Mouse (Mus musculus) kidney, postnatal 0 days (tissue): ENCODE measurements around the gene Cpt2. TPM values are rescaled to one million over a fixed set of nuclear protein-coding genes. Genes with fewer than 3 reads are reported as not detected.

Experiments
- ATAC-seq: fragments of 200-750 bp; cut with Nextera tagmentation; replicated peaks from 2 replicates; pipeline ENCODE4 v1.8.0; 2017; ENCODE audit warnings: low read depth, moderate number of reproducible peaks, moderate TSS enrichment, moderate library complexity; ENCODE audit not compliant: low FRiP score
- DNase-seq: peaks from one replicate; pipeline ENCODE4 v3.0.0-alpha.2; 2016; ENCODE audit warnings: low spot score
- H3K27ac ChIP-seq: fragments of 300-500 bp; sonication (generic); 2 replicates; pipeline ENCODE4 v1.5.1; 2014; ENCODE audit warnings: mild to moderate bottlenecking
- H3K27me3 ChIP-seq: fragments of 300-500 bp; sonication (generic); 2 replicates; pipeline ENCODE4 v1.6.1; 2014; ENCODE audit warnings: low read length, mixed read lengths; ENCODE audit not compliant: insufficient read depth
- H3K36me3 ChIP-seq: fragments of 300-500 bp; sonication (generic); 2 replicates; pipeline ENCODE4 v1.6.1; 2014; ENCODE audit warnings: low read length, mixed read lengths; ENCODE audit not compliant: insufficient read depth
- H3K4me1 ChIP-seq: fragments of 300-500 bp; sonication (generic); replicated peaks from 2 replicates; pipeline ENCODE4 v1.6.1; 2014; ENCODE audit warnings: antibody characterized with exemption, low read length, mixed read lengths; ENCODE audit not compliant: insufficient read depth
- H3K4me2 ChIP-seq: fragments of 300-500 bp; sonication (generic); 2 replicates; pipeline ENCODE4 v1.6.1; 2014; ENCODE audit warnings: mild to moderate bottlenecking, low read length, moderate library complexity, mixed read lengths
- H3K4me3 ChIP-seq: fragments of 300-500 bp; sonication (generic); replicated peaks from 2 replicates; pipeline ENCODE4 v1.5.1; 2014; ENCODE audit warnings: low read depth, low read length
- H3K9ac ChIP-seq: fragments of 300-500 bp; sonication (generic); 2 replicates; pipeline ENCODE4 v1.6.1; 2014; ENCODE audit warnings: low read depth, low read length
- H3K9me3 ChIP-seq: fragments of 300-500 bp; sonication (generic); replicated peaks from 2 replicates; pipeline ENCODE4 v1.6.1; 2016; ENCODE audit warnings: low read length, inconsistent platforms, mixed read lengths
- CTCF ChIP-seq: IDR thresholded peaks from 2 replicates; pipeline ENCODE4 v1.5.1; 2016; ENCODE audit warnings: antibody characterized with exemption, low read depth, mild to moderate bottlenecking, moderate library complexity
- WGBS: fragments of 180-500 bp; shearing (Covaris S2); extraction: QIAGEN DNeasy Blood & Tissue Kit; methylation state at CpG from one replicate; pipeline ENCODE4 v1.1.7; 2014; 5-methylcytosine and 5-hydroxymethylcytosine counted together
- polyA plus RNA-seq: library from polyadenylated mRNA; unstranded; fragments of >200 nt; fragmentation: Nextera tagmentation; extraction: Ambion mirVana; gene quantifications from 2 replicates; pipeline ENCODE4 v1.2.1, GENCODE M21; 2015

Gene Cpt2
- polyA plus RNA-seq, 1 experiment from 2014 or later, result 82.8 TPM

- Histone ChIP-seq H3K4me2 (no peak overlapping the region), H3K27me3 (no peaks in the 10 kb centered on the region), H3K27ac (no peak overlapping the region), H3K9ac (no peak overlapping the region), H3K4me3 (no peak overlapping the region), H3K9me3 (no peaks in the 10 kb centered on the region), H3K36me3 (no peaks in the 10 kb centered on the region), H3K4me1 (no peaks in the 10 kb centered on the region)
- ATAC-seq (no peak), DNase-seq (no peak)
- no peak for TF ChIP-seq CTCF
- WGBS, result 63% methylated on average over 2 of the region's 2 CpGs
Measured at GRCm38 (mm10) chr4:107938124-107938523, 14.7 kb upstream of the Cpt2 start.

- no peaks in the 10 kb centered on the region for H3K4me1 ChIP-seq
- DNase-seq, result peak; percentile 96
- whole genome bisulfite sequencing, result 13% methylated on average over 6 of the region's 6 CpGs
Measured at GRCm38 (mm10) chr4:107937338-107937737, 13.9 kb upstream of the Cpt2 start.

DNA sequence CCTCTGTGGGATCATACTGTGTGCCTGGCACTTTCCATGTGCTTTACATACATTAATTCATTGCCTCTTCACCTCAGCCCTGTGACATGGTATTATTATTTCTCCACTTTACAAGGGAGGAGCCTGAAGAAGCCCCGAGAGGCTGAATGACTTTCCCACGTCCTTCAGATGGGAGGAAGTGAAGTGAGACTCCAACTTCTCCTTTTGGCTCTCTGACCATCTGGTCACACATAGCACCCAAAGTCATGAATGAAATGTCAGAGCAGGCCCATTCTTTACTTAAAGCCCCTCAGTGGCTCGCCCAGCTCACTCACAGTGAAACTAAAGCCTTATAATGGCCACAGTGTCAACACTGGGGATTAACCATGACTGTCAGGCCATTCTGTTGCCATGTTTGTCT lies 11.8 kb upstream of the Cpt2 start:
- no peak for TF ChIP-seq CTCF
- WGBS, result 40% methylated on average over 3 of the region's 3 CpGs
- H3K4me1 ChIP-seq, result no peaks in the 10 kb centered on the region
- no peaks in the 10 kb centered on the region for H3K27me3 ChIP-seq
- H3K9me3 ChIP-seq, result no peaks in the 10 kb centered on the region
- DNase-seq, result no peak
- ATAC-seq, result no peak
- H3K9ac ChIP-seq, result no peak overlapping the region
- H3K4me2 ChIP-seq, result no peak overlapping the region
- no peak overlapping the region for H3K27ac ChIP-seq
- H3K4me3 ChIP-seq, result no peak overlapping the region
- no peaks in the 10 kb centered on the region for H3K36me3 ChIP-seq

More at GRCm38 (mm10) chr4:107937338-107937737, 13.9 kb upstream of the Cpt2 start:
- peak overlapping the region; percentile 36; the same call in 1 of the 2 replicates for H3K27ac ChIP-seq
- no peak overlapping the region for H3K9ac ChIP-seq
- no peak overlapping the region; the same call in 1 of the 2 replicates for H3K4me2 ChIP-seq
- peak; percentile 75 for ATAC-seq
- H3K4me3 ChIP-seq, result no peak overlapping the region
- H3K36me3 ChIP-seq, result no peaks in the 10 kb centered on the region
- H3K9me3 ChIP-seq, result no peaks in the 10 kb centered on the region
- TF ChIP-seq CTCF, result peak; percentile 83
- H3K27me3 ChIP-seq, result no peaks in the 10 kb centered on the region

DNA sequence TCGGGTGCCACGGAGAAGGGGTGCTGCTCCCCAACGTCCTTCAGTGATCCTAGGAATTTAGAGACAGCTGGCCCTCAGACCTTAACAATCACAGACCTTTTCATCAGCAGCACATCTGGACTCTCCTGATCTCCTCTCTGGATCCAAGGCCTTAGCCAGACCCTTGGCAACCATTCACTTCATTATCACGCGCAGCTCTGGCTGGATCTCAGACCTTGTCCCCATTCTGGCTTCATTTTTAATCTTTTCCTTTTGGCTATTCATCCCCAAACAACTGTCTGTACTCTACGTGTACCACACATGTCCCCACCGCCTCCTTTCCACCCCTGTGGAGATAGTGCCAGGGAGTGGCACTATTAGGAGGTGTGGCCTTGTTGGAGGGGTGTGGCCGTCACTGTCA lies 9.8 kb upstream of the Cpt2 start:
- Histone ChIP-seq H3K9me3 (no peaks in the 10 kb centered on the region), H3K4me2 (no peak overlapping the region), H3K36me3 (no peaks in the 10 kb centered on the region), H3K27ac (no peak overlapping the region), H3K27me3 (no peaks in the 10 kb centered on the region), H3K9ac (no peak overlapping the region), H3K4me3 (no peak overlapping the region), H3K4me1 (no peaks in the 10 kb centered on the region)
- 81% methylated on average over 8 of the region's 8 CpGs for WGBS
- no peak for DNase-seq
- TF ChIP-seq CTCF, result no peak
- ATAC-seq, result no peak

GRCm38 (mm10) chr4:107931453-107931852 lies 8.0 kb upstream of the Cpt2 start:
- Histone ChIP-seq H3K4me2 (no peak overlapping the region), H3K27me3 (no peaks in the 10 kb centered on the region), H3K9ac (no peak overlapping the region), H3K4me3 (no peak overlapping the region), H3K9me3 (no peaks in the 10 kb centered on the region), H3K4me1 (no peaks in the 10 kb centered on the region), H3K36me3 (no peaks in the 10 kb centered on the region), H3K27ac (no peak overlapping the region)
- DNase-seq (no peak), ATAC-seq (no peak)
- TF ChIP-seq CTCF, result peak; percentile 28; the same call in 1 of the 2 replicates
- 82% methylated on average over 3 of the region's 3 CpGs for WGBS

- no peak for DNase-seq
- 87% methylated on average over 2 of the region's 2 CpGs for WGBS
- Histone ChIP-seq H3K9me3 (no peaks in the 10 kb centered on the region), H3K36me3 (no peaks in the 10 kb centered on the region), H3K4me1 (no peaks in the 10 kb centered on the region), H3K9ac (no peak overlapping the region), H3K27me3 (no peaks in the 10 kb centered on the region), H3K4me2 (no peak overlapping the region), H3K27ac (no peak overlapping the region), H3K4me3 (no peak overlapping the region)
- no peak for ATAC-seq
- TF ChIP-seq CTCF, result no peak
Measured at GRCm38 (mm10) chr4:107928726-107929125, 5.3 kb upstream of the Cpt2 start.

GRCm38 (mm10) chr4:107928269-107928668 lies 4.9 kb upstream of the Cpt2 start:
- no peak for TF ChIP-seq CTCF
- ATAC-seq, result no peak
- H3K4me3 ChIP-seq, result no peak overlapping the region
- H3K4me1 ChIP-seq, result no peaks in the 10 kb centered on the region
- H3K4me2 ChIP-seq, result no peak overlapping the region
- WGBS, result 72% methylated on average over 2 of the region's 2 CpGs
- no peaks in the 10 kb centered on the region for H3K36me3 ChIP-seq
- H3K9me3 ChIP-seq, result no peaks in the 10 kb centered on the region
- H3K9ac ChIP-seq, result no peak overlapping the region
- no peak for DNase-seq
- no peak overlapping the region for H3K27ac ChIP-seq
- no peaks in the 10 kb centered on the region for H3K27me3 ChIP-seq
